Mouse (Mus musculus): ENCODE data around the gene Coro7. TPM values are rescaled to one million over a fixed set of nuclear protein-coding genes. Genes with fewer than 3 reads are reported as not detected.

Gene Coro7
- polyA plus RNA-seq, 1 experiment = 6.0 TPM

- peaks cover 50% of the 10 kb centered on the region for H3K79me2 ChIP-seq (ENCODE audit: control insufficient read depth, insufficient read depth)
- H3K27me3 ChIP-seq (ENCODE audit: control insufficient read depth, insufficient read depth, insufficient read length) = no peaks in the 10 kb centered on the region
- TF ChIP-seq CEBPB (IDR thresholded peaks at IDR 0.05; ENCODE audit: low read depth) = no peak
- TF ChIP-seq MAX (IDR thresholded peaks at IDR 0.05) = peak; percentile 56
- TF ChIP-seq CTCF (IDR thresholded peaks at IDR 0.05; ENCODE audit: control insufficient read depth, insufficient read depth, insufficient read length) = no peak
- TF ChIP-seq USF1 (IDR thresholded peaks at IDR 0.05; ENCODE audit: low read depth) = no peak
- TF ChIP-seq MYOG (IDR thresholded peaks at IDR 0.05; ENCODE audit: control insufficient read depth, extremely low read depth, insufficient read length) = no peak
- no peak for TF ChIP-seq MYOD1 (IDR thresholded peaks at IDR 0.05; ENCODE audit: control insufficient read depth, insufficient read length, low read depth)
- TF ChIP-seq FOSL1 (IDR thresholded peaks at IDR 0.05; ENCODE audit: insufficient read depth, low read length, poor library complexity, severe bottlenecking) = no peak
- H3K4me3 ChIP-seq (ENCODE audit: insufficient read depth, poor library complexity, severe bottlenecking) = peak within 1 kb of the TSS; percentile 72
- H3ac ChIP-seq (ENCODE audit: control insufficient read depth, insufficient read length, low read depth) = peak within 1 kb of the TSS; percentile 95
- peaks cover 28% of the 10 kb centered on the region for H3K79me3 ChIP-seq (ENCODE audit: low read depth)
- H3K36me3 ChIP-seq (ENCODE audit: control insufficient read depth, insufficient read depth) = no peaks in the 10 kb centered on the region
Observed at GRCm38 (mm10) chr16:4624481-4625110, 55.0 kb downstream of the Coro7 start, which contains the start of gene Pam16. Pam16 (minus strand) TSS chr16:4624988.

- peak overlapping the region; percentile 72 for H3K4me3 ChIP-seq (ENCODE audit: insufficient read depth, poor library complexity, severe bottlenecking)
- H3K79me2 ChIP-seq (ENCODE audit: control insufficient read depth, insufficient read depth) = peaks cover 54% of the 10 kb centered on the region
- H3K27me3 ChIP-seq (ENCODE audit: control insufficient read depth, insufficient read depth, insufficient read length) = no peaks in the 10 kb centered on the region
- H3K36me3 ChIP-seq (ENCODE audit: control insufficient read depth, insufficient read depth) = no peaks in the 10 kb centered on the region
- H3K79me3 ChIP-seq (ENCODE audit: low read depth) = peaks cover 28% of the 10 kb centered on the region
- peak overlapping the region; percentile 95 for H3ac ChIP-seq (ENCODE audit: control insufficient read depth, insufficient read length, low read depth)
- no peak for TF ChIP-seq CTCF (IDR thresholded peaks at IDR 0.05; ENCODE audit: control insufficient read depth, insufficient read depth, insufficient read length)
- no peak for TF ChIP-seq MYOD1 (IDR thresholded peaks at IDR 0.05; ENCODE audit: control insufficient read depth, insufficient read length, low read depth)
- TF ChIP-seq CEBPB (IDR thresholded peaks at IDR 0.05; ENCODE audit: low read depth) = no peak
- no peak for TF ChIP-seq MAX (IDR thresholded peaks at IDR 0.05)
- TF ChIP-seq USF1 (IDR thresholded peaks at IDR 0.05; ENCODE audit: low read depth) = no peak
- TF ChIP-seq MYOG (IDR thresholded peaks at IDR 0.05; ENCODE audit: control insufficient read depth, extremely low read depth, insufficient read length) = no peak
- no peak for TF ChIP-seq FOSL1 (IDR thresholded peaks at IDR 0.05; ENCODE audit: insufficient read depth, low read length, poor library complexity, severe bottlenecking)
Observed at GRCm38 (mm10) chr16:4624074-4624473, 55.5 kb downstream of the Coro7 start.

GRCm38 (mm10) chr16:4616829-4617228 is 62.7 kb downstream of the Coro7 start:
- TF ChIP-seq MYOD1 (IDR thresholded peaks at IDR 0.05; ENCODE audit: control insufficient read depth, insufficient read length, low read depth) = peak; percentile 31
- TF ChIP-seq USF1 (IDR thresholded peaks at IDR 0.05; ENCODE audit: low read depth) = no peak
- H3K27me3 ChIP-seq (ENCODE audit: control insufficient read depth, insufficient read depth, insufficient read length) = no peaks in the 10 kb centered on the region

GRCm38 (mm10) chr16:4615297-4615696 is 64.3 kb downstream of the Coro7 start:
- Histone ChIP-seq H3K79me3 (ENCODE audit: low read depth) (peaks cover 5% of the 10 kb centered on the region), H3K4me3 (ENCODE audit: insufficient read depth, poor library complexity, severe bottlenecking) (no peak overlapping the region), H3K79me2 (ENCODE audit: control insufficient read depth, insufficient read depth) (peaks cover 25% of the 10 kb centered on the region), H3K36me3 (ENCODE audit: control insufficient read depth, insufficient read depth) (peaks cover 77% of the 10 kb centered on the region), H3K27me3 (ENCODE audit: control insufficient read depth, insufficient read depth, insufficient read length) (no peaks in the 10 kb centered on the region), H3ac (ENCODE audit: control insufficient read depth, insufficient read length, low read depth) (no peak overlapping the region)
- TF ChIP-seq USF1 (IDR thresholded peaks at IDR 0.05; ENCODE audit: low read depth) (no peak), CTCF (IDR thresholded peaks at IDR 0.05; ENCODE audit: control insufficient read depth, insufficient read depth, insufficient read length) (no peak), FOSL1 (IDR thresholded peaks at IDR 0.05; ENCODE audit: insufficient read depth, low read length, poor library complexity, severe bottlenecking) (no peak), MAX (IDR thresholded peaks at IDR 0.05) (no peak), CEBPB (IDR thresholded peaks at IDR 0.05; ENCODE audit: low read depth) (no peak), MYOG (IDR thresholded peaks at IDR 0.05; ENCODE audit: control insufficient read depth, extremely low read depth, insufficient read length) (no peak), MYOD1 (IDR thresholded peaks at IDR 0.05; ENCODE audit: control insufficient read depth, insufficient read length, low read depth) (no peak)

More at GRCm38 (mm10) chr16:4616829-4617228, 62.7 kb downstream of the Coro7 start:
- Histone ChIP-seq H3K79me3 (ENCODE audit: low read depth) (peaks cover 15% of the 10 kb centered on the region), H3K79me2 (ENCODE audit: control insufficient read depth, insufficient read depth) (peaks cover 40% of the 10 kb centered on the region), H3K36me3 (ENCODE audit: control insufficient read depth, insufficient read depth) (peaks cover 63% of the 10 kb centered on the region), H3ac (ENCODE audit: control insufficient read depth, insufficient read length, low read depth) (no peak overlapping the region), H3K4me3 (ENCODE audit: insufficient read depth, poor library complexity, severe bottlenecking) (no peak overlapping the region)

- Histone ChIP-seq H3K79me2 (ENCODE audit: control insufficient read depth, insufficient read depth) (peaks cover 25% of the 10 kb centered on the region), H3K4me3 (ENCODE audit: insufficient read depth, poor library complexity, severe bottlenecking) (no peak overlapping the region), H3K27me3 (ENCODE audit: control insufficient read depth, insufficient read depth, insufficient read length) (no peaks in the 10 kb centered on the region), H3ac (ENCODE audit: control insufficient read depth, insufficient read length, low read depth) (no peak overlapping the region), H3K79me3 (ENCODE audit: low read depth) (peaks cover 5% of the 10 kb centered on the region), H3K36me3 (ENCODE audit: control insufficient read depth, insufficient read depth) (peaks cover 81% of the 10 kb centered on the region)
- TF ChIP-seq USF1 (IDR thresholded peaks at IDR 0.05; ENCODE audit: low read depth) = no peak
- no peak for TF ChIP-seq FOSL1 (IDR thresholded peaks at IDR 0.05; ENCODE audit: insufficient read depth, low read length, poor library complexity, severe bottlenecking)
- TF ChIP-seq MYOD1 (IDR thresholded peaks at IDR 0.05; ENCODE audit: control insufficient read depth, insufficient read length, low read depth) = no peak
- no peak for TF ChIP-seq MAX (IDR thresholded peaks at IDR 0.05)
- no peak for TF ChIP-seq CTCF (IDR thresholded peaks at IDR 0.05; ENCODE audit: control insufficient read depth, insufficient read depth, insufficient read length)
Observed at GRCm38 (mm10) chr16:4614639-4615038, 64.9 kb downstream of the Coro7 start.

- peaks cover 26% of the 10 kb centered on the region for H3K79me2 ChIP-seq (ENCODE audit: control insufficient read depth, insufficient read depth)
- H3K27me3 ChIP-seq (ENCODE audit: control insufficient read depth, insufficient read depth, insufficient read length) = no peaks in the 10 kb centered on the region
- H3K4me3 ChIP-seq (ENCODE audit: insufficient read depth, poor library complexity, severe bottlenecking) = no peak overlapping the region
- no peak overlapping the region for H3ac ChIP-seq (ENCODE audit: control insufficient read depth, insufficient read length, low read depth)
- H3K36me3 ChIP-seq (ENCODE audit: control insufficient read depth, insufficient read depth) = peaks cover 87% of the 10 kb centered on the region
- peaks cover 6% of the 10 kb centered on the region for H3K79me3 ChIP-seq (ENCODE audit: low read depth)
- TF ChIP-seq USF1 (IDR thresholded peaks at IDR 0.05; ENCODE audit: low read depth) = no peak
- TF ChIP-seq FOSL1 (IDR thresholded peaks at IDR 0.05; ENCODE audit: insufficient read depth, low read length, poor library complexity, severe bottlenecking) = no peak
- TF ChIP-seq CTCF (IDR thresholded peaks at IDR 0.05; ENCODE audit: control insufficient read depth, insufficient read depth, insufficient read length) = no peak
- TF ChIP-seq MYOD1 (IDR thresholded peaks at IDR 0.05; ENCODE audit: control insufficient read depth, insufficient read length, low read depth) = no peak
- TF ChIP-seq MAX (IDR thresholded peaks at IDR 0.05) = no peak
- no peak for TF ChIP-seq CEBPB (IDR thresholded peaks at IDR 0.05; ENCODE audit: low read depth)
- TF ChIP-seq MYOG (IDR thresholded peaks at IDR 0.05; ENCODE audit: control insufficient read depth, extremely low read depth, insufficient read length) = no peak
Observed at GRCm38 (mm10) chr16:4613736-4614135, 65.8 kb downstream of the Coro7 start.
